Mouse (Mus musculus) kidney, adult 2 months (tissue): ENCODE measurements at regions not wholly inside any gene's neighbourhood (a gene's known extent, or its start where the extent isn't known, plus 50 kb on each side); places are given as distances from the start of the nearest gene placed in this dataset.

Experiments
- DNase-seq: peaks from one replicate; pipeline ENCODE4 v3.0.0; 2021
- H3K27ac ChIP-seq: fragments of 200-500 bp; 2 replicates; pipeline ENCODE4 v1.5.1; 2012; ENCODE audit warnings: low read depth, low read length, control low read depth, inconsistent platforms; ENCODE audit not compliant: insufficient read depth
- H3K27me3 ChIP-seq: fragments of 200-500 bp; replicated peaks from 2 replicates; pipeline ENCODE4 v1.6.1; 2012; ENCODE audit warnings: mild to moderate bottlenecking, moderate library complexity, low read length, inconsistent platforms; ENCODE audit not compliant: control insufficient read depth, insufficient read depth
- H3K36me3 ChIP-seq: fragments of 200-500 bp; 2 replicates; pipeline ENCODE4 v1.6.1; 2012; ENCODE audit warnings: mild to moderate bottlenecking, moderate library complexity, low read length, inconsistent platforms; ENCODE audit not compliant: control insufficient read depth, insufficient read depth
- H3K4me1 ChIP-seq: fragments of 200-500 bp; 2 replicates; pipeline ENCODE4 v1.6.1; 2011; ENCODE audit warnings: low read length; ENCODE audit not compliant: control insufficient read depth, insufficient read depth
- H3K4me3 ChIP-seq: fragments of 200-500 bp; 2 replicates; pipeline ENCODE4 v1.5.1; 2011; ENCODE audit warnings: mild to moderate bottlenecking, low read depth, low read length, control low read depth; ENCODE audit not compliant: insufficient read depth
- CTCF ChIP-seq: fragments of 200-500 bp; conservative IDR thresholded peaks from 2 replicates; pipeline ENCODE4 v1.5.1; 2011; ENCODE audit warnings: low read depth, mild to moderate bottlenecking, control low read depth, low read length, moderate library complexity, mixed read lengths; ENCODE audit not compliant: insufficient read depth, insufficient read length
- POLR2A ChIP-seq: fragments of 200-500 bp; IDR thresholded peaks from one replicate; pipeline ENCODE4 v1.6.1; 2011; ENCODE audit warnings: low read depth, low read length, control low read depth
- WGBS: fragments of 180-500 bp; shearing (Covaris S2); methylation state at CpG from one replicate; pipeline ENCODE4 v1.1.7; 2018; 5-methylcytosine and 5-hydroxymethylcytosine counted together

- Histone ChIP-seq H3K27me3 (no peaks in the 10 kb centered on the region), H3K4me1 (no peaks in the 10 kb centered on the region), H3K4me3 (no peak overlapping the region), H3K36me3 (no peaks in the 10 kb centered on the region), H3K27ac (no peak overlapping the region)
- DNase-seq: no peak
- TF ChIP-seq POLR2A (no peak), CTCF (no peak)
These were observed 119.1 kb upstream of the Tars start for GRCm38 (mm10) chr15:11518565-11518964.

GRCm38 (mm10) chr15:11517892-11518291 lies 118.4 kb upstream of the Tars start:
- Histone ChIP-seq H3K36me3 (no peaks in the 10 kb centered on the region), H3K4me3 (no peak overlapping the region), H3K27me3 (no peaks in the 10 kb centered on the region), H3K27ac (no peak overlapping the region), H3K4me1 (no peaks in the 10 kb centered on the region)
- 66% methylated on average over 3 of the region's 3 CpGs for WGBS
- DNase-seq: no peak
- TF ChIP-seq CTCF (no peak), POLR2A (no peak)

GRCm38 (mm10) chr15:11505076-11505639 lies 105.7 kb upstream of the Tars start:
- no peaks in the 10 kb centered on the region for H3K36me3 ChIP-seq
- no peak overlapping the region for H3K27ac ChIP-seq
- no peak overlapping the region for H3K4me3 ChIP-seq
- H3K4me1 ChIP-seq: no peaks in the 10 kb centered on the region
- DNase-seq: no peak
- no peaks in the 10 kb centered on the region for H3K27me3 ChIP-seq
- 60% methylated on average over 4 of the region's 4 CpGs for WGBS
- TF ChIP-seq POLR2A: no peak
- TF ChIP-seq CTCF: no peak

- peak; percentile 3 for DNase-seq
- TF ChIP-seq POLR2A (no peak), CTCF (no peak)
- Histone ChIP-seq H3K36me3 (no peaks in the 10 kb centered on the region), H3K27me3 (no peaks in the 10 kb centered on the region), H3K27ac (no peak overlapping the region), H3K4me3 (no peak overlapping the region), H3K4me1 (no peaks in the 10 kb centered on the region)
- 91% methylated on average over 2 of the region's 2 CpGs for WGBS
These were observed 97.0 kb upstream of the Tars start for GRCm38 (mm10) chr15:11496436-11496835.

- Histone ChIP-seq H3K27me3 (no peaks in the 10 kb centered on the region), H3K4me3 (no peak overlapping the region), H3K36me3 (no peaks in the 10 kb centered on the region), H3K4me1 (no peaks in the 10 kb centered on the region), H3K27ac (no peak overlapping the region)
- no peak for TF ChIP-seq CTCF
- no peak for TF ChIP-seq POLR2A
- no peak for DNase-seq
- 80% methylated on average over 3 of the region's 3 CpGs for WGBS
These were observed 89.7 kb upstream of the Tars start for GRCm38 (mm10) chr15:11489116-11489515.

- Histone ChIP-seq H3K4me3 (no peak overlapping the region), H3K27me3 (no peaks in the 10 kb centered on the region), H3K4me1 (no peaks in the 10 kb centered on the region), H3K36me3 (no peaks in the 10 kb centered on the region), H3K27ac (no peak overlapping the region)
- 55% methylated on average over 5 of the region's 5 CpGs for WGBS
- DNase-seq: no peak
- TF ChIP-seq CTCF: no peak
- TF ChIP-seq POLR2A: no peak
These were observed 87.9 kb upstream of the Tars start for GRCm38 (mm10) chr15:11487268-11487783.

- no peaks in the 10 kb centered on the region for H3K27me3 ChIP-seq
- H3K4me1 ChIP-seq: no peaks in the 10 kb centered on the region
- TF ChIP-seq CTCF: no peak
- no peak for TF ChIP-seq POLR2A
- no peaks in the 10 kb centered on the region for H3K36me3 ChIP-seq
- WGBS: 46% methylated on average over 5 of the region's 5 CpGs
- no peak for DNase-seq
- H3K27ac ChIP-seq: no peak overlapping the region
- H3K4me3 ChIP-seq: no peak overlapping the region
These were observed 84.5 kb upstream of the Tars start for GRCm38 (mm10) chr15:11483916-11484315.
